Mouse (Mus musculus): Measurements from ENCODE around the gene Rbm12.

Rbm12 gene

DNA sequence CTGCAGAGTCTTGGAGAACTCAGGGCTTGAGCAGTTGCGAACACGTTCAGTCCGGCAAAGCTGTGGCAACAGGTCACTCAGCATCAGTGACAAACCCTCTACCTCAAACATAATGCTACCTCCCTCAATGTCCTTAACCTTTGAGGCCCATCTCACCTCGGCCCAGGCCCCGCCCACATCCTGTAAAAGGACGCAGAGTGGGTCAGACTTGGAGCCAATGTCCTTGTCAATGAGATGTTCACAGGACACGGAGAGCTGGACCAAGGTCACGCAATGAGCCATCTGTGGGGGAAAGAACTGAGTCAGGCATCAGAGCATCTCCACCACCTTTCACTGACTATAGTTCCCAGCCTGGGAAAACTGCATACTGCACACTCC lies 32.6 kb downstream of the Rbm12 start:
- peak; percentile 4 for DNase-seq

DNA sequence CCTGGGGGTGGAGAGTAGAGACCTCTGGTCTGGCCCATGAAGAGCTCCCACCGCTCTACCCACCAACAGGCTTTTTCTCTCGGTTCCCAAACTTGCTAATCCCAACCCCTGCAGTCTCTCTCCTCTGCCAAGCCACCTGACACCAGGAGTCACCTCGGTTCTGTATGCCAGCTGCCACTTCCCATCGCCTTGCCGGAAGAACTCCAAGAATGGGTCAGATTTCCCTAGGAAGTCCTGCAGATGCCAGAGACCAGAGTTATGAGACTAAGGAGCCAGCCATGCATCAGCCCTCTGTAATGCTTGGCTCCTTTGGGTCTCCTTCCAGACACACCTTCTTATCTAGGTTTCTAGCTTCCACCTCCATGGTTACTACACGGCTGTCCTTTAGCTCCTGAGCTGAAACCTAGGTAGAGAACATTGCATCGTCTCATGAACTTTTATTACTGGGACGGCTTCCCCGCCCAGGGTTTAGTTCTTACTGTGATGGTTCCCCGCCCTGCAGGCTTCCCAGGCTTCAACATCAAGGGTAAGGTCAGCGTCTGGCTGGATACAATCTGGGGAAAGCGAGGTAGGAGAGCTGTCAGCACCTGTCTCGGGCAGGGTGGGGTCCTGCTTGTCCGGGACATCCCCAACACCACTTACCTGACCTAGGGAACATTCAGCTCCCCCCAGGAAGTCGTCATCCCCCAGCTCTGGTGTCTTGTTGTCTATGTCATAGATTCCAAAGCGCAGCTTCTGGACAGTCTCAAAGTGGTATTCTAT lies 33.2 kb downstream of the Rbm12 start:
- DNase-seq: peak; percentile 3

DNA sequence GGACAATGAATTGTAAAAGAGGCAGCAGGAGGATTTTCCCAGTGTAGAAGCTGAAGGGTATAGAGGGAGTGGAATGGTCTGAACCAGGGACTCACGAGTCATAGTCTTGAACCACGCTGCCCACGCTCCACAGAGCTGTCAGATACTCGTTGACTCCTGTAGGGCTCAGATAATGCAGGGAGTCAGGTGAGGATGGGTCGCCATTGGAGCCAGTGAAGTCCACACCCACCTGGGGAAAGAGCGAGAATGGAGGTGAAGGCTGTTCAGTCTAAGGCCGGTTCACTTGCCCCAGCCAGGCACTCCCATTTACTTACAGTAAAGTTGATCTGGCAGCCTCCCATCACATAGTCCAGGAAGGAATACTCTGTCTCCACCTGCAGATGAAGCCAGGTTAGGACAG lies 34.3 kb downstream of the Rbm12 start:
- no peak for DNase-seq

DNA sequence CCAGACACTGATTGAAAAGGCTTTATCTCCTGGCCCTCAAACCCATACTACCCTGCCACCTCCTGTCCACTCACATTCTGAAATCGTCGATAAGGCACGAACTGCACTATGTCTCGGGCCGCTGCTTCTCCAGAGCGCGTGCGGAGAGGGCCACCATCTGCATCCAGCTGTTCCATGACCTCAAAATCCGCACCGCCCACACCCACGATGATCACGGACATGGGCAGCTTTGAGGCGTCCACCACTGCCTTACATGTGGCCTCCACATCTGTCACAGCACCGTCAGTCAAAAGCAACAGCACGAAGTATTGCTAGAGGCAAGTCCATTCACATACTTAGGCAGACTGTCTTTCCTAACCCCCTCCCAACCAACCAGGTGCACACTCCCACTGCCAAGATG lies 38.1 kb downstream of the Rbm12 start:
- peak; percentile 26 for DNase-seq

DNA sequence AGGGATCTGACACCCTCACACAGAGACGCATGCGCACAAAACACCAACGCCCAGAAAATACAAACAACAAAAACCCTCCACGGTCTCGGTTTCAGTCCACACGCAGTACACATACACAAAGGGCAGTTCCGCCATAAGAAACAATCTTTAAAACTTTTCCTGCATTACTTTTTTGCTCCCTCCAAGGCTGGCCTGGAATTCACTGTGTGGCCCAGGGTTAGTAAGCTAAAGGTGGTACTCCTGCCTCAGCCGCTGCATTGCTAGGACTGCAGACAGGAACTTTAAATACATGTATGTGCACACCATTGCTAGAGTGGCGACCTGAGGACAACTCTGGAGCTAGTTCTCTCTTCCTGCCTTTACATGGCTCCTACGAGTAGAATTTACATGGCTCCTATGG lies 40.5 kb downstream of the Rbm12 start:
- no peak for DNase-seq

DNA sequence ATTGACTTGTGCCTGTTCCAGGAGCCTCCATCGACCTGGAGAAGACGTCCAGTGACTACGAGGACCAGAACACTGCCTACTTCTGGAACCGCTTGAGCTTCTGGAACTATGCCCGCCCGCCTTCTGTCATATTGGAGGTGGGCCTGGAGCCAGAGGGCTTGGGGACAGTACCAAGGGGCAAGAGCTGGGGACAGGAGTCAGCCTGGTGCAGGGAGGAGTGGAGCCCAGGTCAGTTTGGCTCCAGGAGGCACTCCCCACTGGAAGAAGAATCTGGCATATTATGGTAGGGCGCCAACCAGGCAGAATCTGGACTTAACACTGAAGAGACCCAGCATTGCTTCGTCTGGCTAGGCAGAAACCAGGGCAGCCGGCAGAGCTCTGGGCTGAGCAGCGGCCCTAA lies 43.9 kb downstream of the Rbm12 start:
- DNase-seq: no peak

DNA sequence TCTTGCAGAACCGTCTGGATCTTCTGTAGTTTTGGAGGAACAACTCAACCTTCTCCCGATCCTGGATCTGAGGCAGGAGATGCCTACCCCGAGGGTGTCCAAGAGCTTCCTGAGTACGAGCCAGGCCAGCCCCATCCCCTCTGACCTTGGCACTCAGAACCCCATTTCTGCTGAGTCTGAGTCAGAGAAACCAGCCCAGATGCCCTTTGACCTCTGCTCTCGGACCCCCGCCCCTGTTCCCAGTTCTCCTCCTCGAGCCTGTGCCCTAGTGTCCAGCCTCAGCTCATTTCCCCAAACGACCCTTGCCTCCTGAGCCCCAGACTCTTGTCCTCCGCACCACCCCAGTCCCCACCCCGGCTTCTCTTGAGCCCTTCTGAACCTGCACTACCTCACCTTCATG lies 45.7 kb downstream of the Rbm12 start:
- peak; percentile 28 for DNase-seq

DNA sequence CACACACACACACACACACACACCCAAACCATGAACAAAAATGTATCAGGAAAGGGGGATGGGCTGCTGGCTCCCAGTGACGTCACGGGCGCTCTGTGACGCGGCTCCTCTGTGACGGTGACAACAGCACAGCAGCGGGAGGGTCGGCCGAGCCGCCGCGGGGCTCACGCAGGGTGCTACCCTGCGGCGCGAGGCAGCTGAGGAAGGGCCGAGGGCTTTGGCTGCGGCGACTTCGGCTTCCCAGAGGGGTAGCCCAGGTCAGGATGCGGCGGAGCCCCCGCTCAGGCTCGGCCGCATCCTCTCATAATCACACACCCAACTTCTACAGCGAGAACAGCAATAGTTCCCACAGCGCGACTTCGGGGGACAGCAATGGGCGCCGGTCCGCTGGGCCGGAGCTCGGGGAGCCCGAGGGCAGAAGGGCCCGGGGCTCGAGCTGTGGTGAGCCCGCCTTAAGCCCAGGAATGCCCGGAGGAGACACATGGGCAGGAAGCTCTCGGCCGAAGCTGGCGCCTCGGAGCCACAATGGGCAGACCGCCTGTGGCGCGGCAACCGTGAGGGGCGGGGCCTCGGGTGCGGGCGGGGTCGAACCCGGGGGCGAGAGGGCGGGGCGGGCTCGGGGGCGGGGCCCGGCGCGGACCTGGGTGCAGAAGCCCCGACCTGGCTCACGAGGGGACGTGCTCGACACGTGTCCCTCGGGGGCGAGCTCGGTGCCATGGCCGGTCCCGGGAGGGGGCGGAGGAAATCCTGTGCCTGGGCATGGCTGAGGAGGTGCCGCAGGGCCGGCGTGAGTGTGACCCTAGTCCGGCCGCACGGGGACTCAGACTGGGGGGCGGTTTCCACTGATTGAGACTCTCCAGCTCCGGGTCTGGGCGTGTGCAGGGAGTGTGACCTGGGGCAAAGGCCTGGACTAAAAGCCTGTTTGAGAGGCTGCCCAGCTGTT lies 46.4 kb downstream of the Rbm12 start, which contains the start of gene Spag4:
TSS of gene Spag4 (plus strand) at position 77 of the 943 bp plus-strand sequence.
- DNase-seq: peak; percentile 89

DNA sequence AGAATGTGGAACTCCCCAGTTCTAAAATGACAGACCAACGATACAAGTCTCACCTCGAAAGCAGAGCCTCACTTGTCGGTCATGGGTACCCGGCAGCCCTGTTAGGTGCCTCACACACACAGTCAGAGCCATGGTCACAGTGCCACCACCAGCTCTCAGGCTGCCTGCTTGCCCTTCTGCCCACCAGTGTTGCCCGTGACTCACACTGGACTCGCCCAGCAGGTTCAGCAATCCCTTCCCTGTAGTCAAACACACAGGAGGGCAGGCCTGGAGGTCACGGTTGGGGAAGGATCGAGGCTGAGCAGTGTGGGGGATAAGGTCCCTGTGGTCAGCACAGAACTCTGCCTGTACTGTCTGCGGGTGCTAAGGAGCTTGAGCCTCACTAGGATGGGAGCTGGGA lies 59.0 kb downstream of the Rbm12 start, which contains the start of gene Fer1l4:
TSS of gene Fer1l4 (minus strand) at position 132 of the 400 bp plus-strand sequence.
- no peak for DNase-seq

DNA sequence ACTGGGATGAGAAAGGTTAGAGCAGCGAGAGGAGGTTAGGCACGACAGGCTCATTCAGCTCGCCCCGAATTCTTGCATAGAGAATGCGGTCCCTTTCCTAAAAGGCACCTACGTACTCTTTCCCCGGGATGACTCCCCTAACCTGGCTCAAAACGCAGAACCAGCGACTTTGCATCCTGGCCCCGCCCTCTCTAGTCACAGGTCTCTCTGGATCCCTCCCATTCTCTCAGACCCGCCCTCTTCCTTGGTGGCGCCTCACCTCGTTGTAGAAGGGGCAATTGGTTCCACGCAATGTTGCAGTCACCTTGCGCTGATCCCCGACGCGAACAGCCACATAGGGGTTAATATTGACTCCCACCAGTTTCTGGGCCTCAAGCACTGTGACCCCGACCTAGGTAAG lies 63.8 kb downstream of the Rbm12 start:
- DNase-seq: no peak

DNA sequence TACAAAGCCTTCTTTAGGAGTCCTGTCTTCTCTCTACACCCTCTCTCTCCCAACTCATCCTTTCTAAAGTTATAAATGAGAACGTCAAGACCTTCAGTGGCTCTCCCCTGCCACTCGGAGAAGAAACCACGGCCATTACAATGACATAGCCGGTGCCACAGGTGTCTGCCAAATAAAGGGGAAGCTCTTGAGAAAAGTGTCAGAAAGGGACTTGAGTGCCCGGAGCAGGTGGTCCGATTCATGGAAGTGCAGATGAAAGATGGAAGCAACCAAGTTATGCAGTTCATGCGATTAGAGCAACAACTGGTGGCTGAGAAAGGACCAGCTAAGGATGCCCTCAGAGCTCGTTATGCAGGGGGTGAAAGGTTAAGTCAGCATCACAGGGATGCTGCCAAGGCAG lies 68.9 kb downstream of the Rbm12 start:
- no peak for DNase-seq
